Comparison of ENCODE assay signal across 16 mouse cellular contexts in genomic region chr16:10957794-10958193, GRCm38 (mm10).
A peak's percentile ranks its signal among the peaks of the same experiment; 100 is the strongest.
DNase-seq lines count a peak whose midpoint lies in the region; ATAC-seq and TF ChIP-seq lines count a peak whose summit lies in the region.
"Had no signal": no experiment of that assay in that cellular context is flagged by ENCODE, and none has a peak within 500 bp of the region (broad histone marks: within the 10 kb centered on the region; RNA-seq: fewer than 3 reads in every experiment).

No protein-coding gene starts in this region.

- H3K27me3 ChIP-seq in midbrain, embryonic 10.5 days (ENCODE audit: low read depth, poor library complexity, severe bottlenecking): no peaks in the 10 kb centered on the region
- no peaks in the 10 kb centered on the region for H3K27me3 ChIP-seq in midbrain, postnatal 0 days (ENCODE audit: insufficient read depth, low read length)
- H3K27me3 ChIP-seq in forebrain, embryonic 14.5 days (replicated peaks; ENCODE audit: control insufficient read depth, insufficient read depth, low read length): no peaks in the 10 kb centered on the region
- no peaks in the 10 kb centered on the region for H3K27me3 ChIP-seq in limb, embryonic 10.5 days (ENCODE audit: low read depth, poor library complexity, severe bottlenecking)

- no peak overlapping the region for H3K4me3 ChIP-seq in midbrain, embryonic 10.5 days
- H3K4me3 ChIP-seq in midbrain, postnatal 0 days (ENCODE audit: low read depth, low read length): no peak overlapping the region
- no peak overlapping the region for H3K4me3 ChIP-seq in bone marrow, adult 2 months (replicated peaks; ENCODE audit: control insufficient read depth, low read depth, low read length)
- H3K4me3 ChIP-seq in forebrain, embryonic 14.5 days (ENCODE audit: low read depth, low read length): no peak overlapping the region
- no peak overlapping the region for H3K4me3 ChIP-seq in limb, embryonic 10.5 days

- TF ChIP-seq POLR2A in bone marrow, adult 2 months (IDR thresholded peaks at IDR 0.05; ENCODE audit: borderline replicate concordance, control insufficient read depth, low read depth, low read length): no peak

- no peaks in the 10 kb centered on the region for H3K9me3 ChIP-seq in midbrain, embryonic 10.5 days (replicated peaks)
- no peaks in the 10 kb centered on the region for H3K9me3 ChIP-seq in midbrain, postnatal 0 days (ENCODE audit: low read length)
- H3K9me3 ChIP-seq in forebrain, embryonic 14.5 days (replicated peaks; ENCODE audit: control insufficient read depth, low read length): no peaks in the 10 kb centered on the region
- H3K9me3 ChIP-seq in limb, embryonic 10.5 days (replicated peaks): no peaks in the 10 kb centered on the region

- no peak for ATAC-seq in midbrain, postnatal 0 days (ENCODE audit: low FRiP score)
- no peak for ATAC-seq in forebrain, embryonic 14.5 days

- no peak overlapping the region for H3K9ac ChIP-seq in midbrain, postnatal 0 days (replicated peaks; ENCODE audit: low read length, poor library complexity, severe bottlenecking)
- no peak overlapping the region for H3K9ac ChIP-seq in forebrain, embryonic 14.5 days (ENCODE audit: low read length)

- H3K4me2 ChIP-seq in midbrain, postnatal 0 days (ENCODE audit: low read depth, low read length, poor library complexity, severe bottlenecking): no peak overlapping the region
- H3K4me2 ChIP-seq in forebrain, embryonic 14.5 days (ENCODE audit: low read length): no peak overlapping the region

- peak overlapping the region; percentile 79 for H3K27ac ChIP-seq in midbrain, embryonic 10.5 days (replicated peaks)
- H3K27ac ChIP-seq in midbrain, postnatal 0 days (ENCODE audit: low read depth, low read length): no peak overlapping the region
- peak overlapping the region; percentile 77 for H3K27ac ChIP-seq in bone marrow, adult 2 months (ENCODE audit: control insufficient read depth, insufficient read depth, low read depth, low read length, poor library complexity)
- H3K27ac ChIP-seq in forebrain, embryonic 14.5 days (ENCODE audit: low read depth, low read length): peak overlapping the region; percentile 87
- peak overlapping the region; percentile 37; the same call in 1 of the 2 replicates for H3K27ac ChIP-seq in limb, embryonic 10.5 days
- H3K27ac ChIP-seq: stomach, postnatal 0 days had no signal

- WGBS in midbrain, embryonic 10.5 days: 79% methylated on average over 3 of the region's 3 CpGs
- WGBS in midbrain, postnatal 0 days: 71% methylated on average over 3 of the region's 3 CpGs
- WGBS in bone marrow, adult 2 months: 67% methylated on average over 3 of the region's 3 CpGs
- WGBS in forebrain, embryonic 14.5 days: 70% methylated on average over 3 of the region's 3 CpGs
- 82% methylated on average over 3 of the region's 3 CpGs for WGBS in limb, embryonic 10.5 days

- no peak for DNase-seq in midbrain, embryonic 10.5 days (ENCODE audit: low spot score)
- no peak for DNase-seq in midbrain, postnatal 0 days (ENCODE audit: low spot score)
- DNase-seq in forebrain, embryonic 14.5 days (ENCODE audit: low spot score): no peak
- DNase-seq in limb, embryonic 10.5 days (ENCODE audit: low spot score): no peak
- DNase-seq in adrenal gland, postnatal 4 days (ENCODE audit: low spot score in 2 of 2): no peak
- DNase-seq in left cerebral cortex, adult 18-20 months (ENCODE audit: low spot score in 2 of 2): no peak
- no peak for DNase-seq in spleen, adult 18-20 months
- DNase-seq: adrenal gland, postnatal 10 days; cerebellum, adult 2 months; gastrocnemius, postnatal 25 days; kidney, adult 9 months; lung, adult 18-20 months; lung, postnatal 36 days; thymus, postnatal 14 days had no signal

- TF ChIP-seq CTCF in midbrain, postnatal 0 days (IDR thresholded peaks at IDR 0.05): no peak
- TF ChIP-seq CTCF in bone marrow, adult 2 months (IDR thresholded peaks at IDR 0.05; ENCODE audit: control insufficient read depth, insufficient read depth, low read length): no peak

- H3K4me1 ChIP-seq in midbrain, embryonic 10.5 days: peaks cover 18% of the 10 kb centered on the region
- H3K4me1 ChIP-seq in midbrain, postnatal 0 days (ENCODE audit: insufficient read depth, low read length): no peaks in the 10 kb centered on the region
- H3K4me1 ChIP-seq in bone marrow, adult 2 months (ENCODE audit: control insufficient read depth, insufficient read depth, low read length): peaks cover 21% of the 10 kb centered on the region
- peaks cover 28% of the 10 kb centered on the region for H3K4me1 ChIP-seq in forebrain, embryonic 14.5 days (ENCODE audit: control insufficient read depth, insufficient read depth, low read length)
- peaks cover 14% of the 10 kb centered on the region; the same call in 1 of the 2 replicates for H3K4me1 ChIP-seq in limb, embryonic 10.5 days

- H3K36me3 ChIP-seq in midbrain, embryonic 10.5 days: peaks cover 56% of the 10 kb centered on the region
- H3K36me3 ChIP-seq in midbrain, postnatal 0 days (ENCODE audit: insufficient read depth, low read length): no peaks in the 10 kb centered on the region; the same call in 1 of the 2 replicates
- H3K36me3 ChIP-seq in forebrain, embryonic 14.5 days (ENCODE audit: control insufficient read depth, insufficient read depth, low read length): peaks cover 5% of the 10 kb centered on the region
- peaks cover 62% of the 10 kb centered on the region for H3K36me3 ChIP-seq in limb, embryonic 10.5 days
